Mouse (Mus musculus) v-Abl transformed pro-B cells (cell line): ENCODE data around the gene Hist1h2bf.
"Not testable (repeated sequence)": the region's sequence is repeated elsewhere in the genome, so short reads cannot be mapped to it uniquely, and the experiment has no call there.

Source experiments
- in situ Hi-C, 2 experiments: fragments of 400-800 bp; cut with MboI; formaldehyde crosslinking; loops; one replicate each; pipeline ENCODE4 v1.15.1; 2025; ENCODE audit not compliant: unreplicated experiment in 2 of 2

Hist1h2bf gene

DNA sequence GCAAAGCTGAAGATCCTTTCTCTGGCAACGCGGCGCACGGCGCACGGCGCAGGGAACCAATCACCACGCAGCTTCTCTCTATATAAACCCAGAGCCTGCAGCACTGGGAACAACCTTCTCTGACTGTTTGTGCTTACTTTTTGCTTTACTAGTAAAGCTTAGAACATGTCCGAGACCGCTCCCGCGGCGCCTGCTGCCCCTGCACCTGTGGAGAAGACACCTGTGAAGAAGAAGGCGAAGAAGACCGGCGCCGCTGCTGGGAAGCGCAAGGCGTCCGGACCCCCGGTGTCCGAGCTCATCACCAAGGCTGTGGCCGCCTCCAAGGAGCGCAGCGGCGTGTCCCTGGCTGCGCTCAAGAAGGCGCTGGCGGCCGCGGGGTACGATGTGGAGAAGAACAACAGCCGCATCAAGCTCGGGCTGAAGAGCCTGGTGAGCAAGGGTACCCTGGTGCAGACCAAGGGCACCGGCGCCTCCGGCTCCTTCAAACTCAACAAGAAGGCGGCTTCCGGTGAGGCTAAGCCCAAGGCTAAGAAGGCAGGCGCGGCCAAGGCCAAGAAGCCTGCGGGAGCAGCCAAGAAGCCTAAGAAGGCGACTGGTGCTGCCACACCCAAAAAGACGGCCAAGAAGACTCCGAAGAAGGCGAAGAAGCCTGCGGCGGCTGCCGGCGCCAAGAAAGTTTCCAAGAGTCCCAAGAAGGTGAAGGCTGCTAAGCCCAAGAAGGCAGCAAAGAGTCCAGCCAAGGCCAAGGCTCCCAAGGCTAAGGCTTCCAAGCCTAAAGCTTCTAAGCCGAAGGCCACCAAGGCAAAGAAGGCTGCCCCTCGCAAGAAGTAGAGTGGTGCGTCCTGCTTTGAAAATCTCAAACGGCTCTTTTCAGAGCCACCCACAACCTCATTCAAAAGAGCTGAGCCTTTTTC lies 18.8 kb downstream of the Hist1h2bf start:
- in situ Hi-C loops, result loop anchor here (5.0 to 25.0 kb wide), 5 partner anchors 140 to 1800 kb away; partner anchors contain the start of genes Hist1h1t (in 1 of the 2), Hist1h2ak (in 1 of the 2), Hist1h2bb (in 1 of the 2) and Hist1h2bn (in 1 of the 2)

DNA sequence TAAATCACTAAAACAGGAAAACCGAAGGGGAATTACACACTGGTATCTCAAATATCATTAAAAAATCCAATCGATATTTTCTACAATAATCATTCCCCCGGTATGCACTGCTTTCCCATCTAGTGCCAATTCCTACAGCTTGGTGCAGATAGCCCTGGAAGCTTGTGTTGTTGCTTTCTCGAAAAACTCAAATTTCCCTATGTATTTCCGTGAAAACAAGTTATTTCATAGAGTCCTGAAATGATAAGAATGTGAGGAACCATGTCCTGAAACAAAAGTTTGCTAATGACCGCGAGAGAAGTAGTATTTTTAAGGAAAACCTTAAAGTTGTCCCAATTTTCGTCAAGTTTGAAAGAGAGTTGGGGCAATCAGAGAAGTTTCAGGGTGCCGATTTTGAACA lies 19.6 kb downstream of the Hist1h2bf start:
- in situ Hi-C loops, result loop anchor here (5.0 to 25.0 kb wide), 5 partner anchors 140 to 1800 kb away; partner anchors contain the start of genes Hist1h1t (in 1 of the 2), Hist1h2ak (in 1 of the 2), Hist1h2bb (in 1 of the 2) and Hist1h2bn (in 1 of the 2)

DNA sequence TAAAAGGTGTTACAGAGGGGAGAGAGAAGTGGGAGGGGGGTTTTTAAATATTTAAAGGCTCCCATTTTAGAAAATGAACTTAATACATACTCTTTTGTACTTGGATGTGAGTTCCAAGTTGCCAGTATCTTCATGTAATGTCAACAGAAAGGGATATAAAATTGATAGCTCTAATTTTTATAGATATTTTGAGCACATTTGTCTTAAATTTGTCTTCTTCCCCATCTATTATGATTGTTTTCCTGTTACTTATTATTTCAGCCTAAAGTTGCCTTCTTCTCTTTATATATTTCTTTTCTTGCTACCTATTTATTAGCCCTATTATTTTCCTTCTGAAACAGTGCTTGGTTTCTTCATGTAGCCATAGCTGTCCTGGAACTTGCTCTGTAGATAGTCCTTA lies 21.0 kb downstream of the Hist1h2bf start, which contains the start of gene Hist1h1d:
TSS of gene Hist1h1d (plus strand) at position 301 of the 400 bp plus-strand sequence.
- in situ Hi-C loops, result loop anchor here (5.0 to 25.0 kb wide), 5 partner anchors 142 to 1798 kb away; partner anchors contain the start of genes Hist1h1t (in 1 of the 2), Hist1h2ak (in 1 of the 2), Hist1h2bb (in 1 of the 2) and Hist1h2bn (in 1 of the 2)

DNA sequence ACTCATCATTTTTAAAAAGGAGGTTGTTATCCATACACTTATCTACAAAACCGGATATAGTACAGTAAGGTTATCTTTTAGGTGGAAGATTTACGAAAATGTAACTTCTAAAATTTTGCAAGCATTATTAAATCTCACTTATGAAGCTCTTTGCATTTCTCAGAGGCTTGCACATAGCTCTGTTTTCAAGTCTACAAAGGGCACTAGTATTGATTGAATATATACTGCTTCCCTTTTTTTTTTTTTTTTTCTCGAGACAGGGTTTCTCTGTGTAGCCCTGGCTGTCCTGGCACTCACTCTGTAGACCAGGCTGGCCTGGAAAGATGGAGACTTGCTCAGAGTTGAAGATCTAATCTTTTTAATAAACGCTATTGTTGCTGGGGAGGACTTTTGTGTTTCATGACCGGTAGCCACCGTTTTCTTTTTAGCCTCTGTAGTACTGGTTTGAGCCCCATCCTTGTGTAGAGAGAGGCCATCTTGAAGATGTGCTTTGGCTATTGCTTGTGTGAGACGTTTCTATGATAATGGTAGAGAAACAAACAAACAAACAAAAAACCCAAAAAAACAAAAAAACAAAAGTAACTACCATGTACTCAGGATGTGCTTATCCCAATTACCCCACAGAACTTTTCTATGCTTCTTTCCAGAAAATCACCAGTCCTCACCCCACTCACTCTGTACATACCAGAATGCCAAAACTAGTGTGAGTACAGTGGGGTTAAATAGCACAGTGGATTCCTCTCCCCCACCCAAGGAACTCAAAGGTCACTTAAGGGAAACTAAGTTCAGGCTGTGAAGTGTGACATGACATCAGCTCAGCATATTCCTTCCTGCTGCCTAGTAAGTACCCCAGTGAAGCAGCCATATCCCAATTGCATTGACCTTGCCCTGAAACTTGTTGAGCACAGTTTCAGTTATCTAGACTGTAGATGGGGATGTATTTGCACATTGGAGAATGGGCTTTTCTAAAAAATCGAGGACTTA lies 21.8 kb downstream of the Hist1h2bf start:
- in situ Hi-C loops, result loop anchor here (5.0 to 25.0 kb wide), 5 partner anchors 143 to 1797 kb away; partner anchors contain the start of genes Hist1h1t (in 1 of the 2), Hist1h2ak (in 1 of the 2), Hist1h2bb (in 1 of the 2) and Hist1h2bn (in 1 of the 2)

DNA sequence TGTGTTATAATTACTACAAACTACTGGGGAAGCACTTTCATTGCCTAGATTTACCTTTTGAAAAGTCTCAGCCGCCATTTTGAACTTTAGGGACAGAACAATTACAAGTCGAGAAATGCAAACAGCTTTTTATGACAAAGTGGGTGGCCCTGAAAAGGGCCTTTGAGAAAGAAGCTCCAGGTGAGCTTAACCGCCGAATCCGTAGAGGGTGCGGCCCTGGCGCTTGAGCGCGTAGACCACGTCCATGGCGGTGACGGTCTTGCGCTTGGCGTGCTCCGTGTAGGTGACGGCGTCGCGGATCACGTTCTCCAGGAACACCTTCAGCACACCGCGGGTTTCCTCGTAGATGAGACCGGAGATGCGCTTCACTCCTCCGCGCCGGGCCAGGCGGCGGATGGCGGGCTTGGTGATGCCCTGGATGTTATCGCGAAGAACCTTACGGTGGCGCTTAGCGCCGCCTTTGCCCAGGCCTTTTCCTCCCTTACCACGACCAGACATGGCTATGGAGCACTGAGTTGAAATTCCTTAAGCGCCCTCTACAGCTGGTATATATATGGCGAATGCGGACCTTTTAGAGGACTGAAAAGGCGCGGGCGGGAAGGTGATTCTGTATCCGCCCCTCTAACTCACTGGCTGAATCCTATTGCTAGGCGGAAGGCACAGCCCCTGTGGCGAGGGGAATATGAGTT lies 22.7 kb downstream of the Hist1h2bf start, which contains the start of gene Hist1h4f:
TSS of gene Hist1h4f (minus strand) at position 503 of the 689 bp plus-strand sequence.
- in situ Hi-C loops, result loop anchor here (5.0 to 25.0 kb wide), 5 partner anchors 144 to 1796 kb away; partner anchors contain the start of genes Hist1h1t (in 1 of the 2), Hist1h2ak (in 1 of the 2), Hist1h2bb (in 1 of the 2) and Hist1h2bn (in 1 of the 2)

DNA sequence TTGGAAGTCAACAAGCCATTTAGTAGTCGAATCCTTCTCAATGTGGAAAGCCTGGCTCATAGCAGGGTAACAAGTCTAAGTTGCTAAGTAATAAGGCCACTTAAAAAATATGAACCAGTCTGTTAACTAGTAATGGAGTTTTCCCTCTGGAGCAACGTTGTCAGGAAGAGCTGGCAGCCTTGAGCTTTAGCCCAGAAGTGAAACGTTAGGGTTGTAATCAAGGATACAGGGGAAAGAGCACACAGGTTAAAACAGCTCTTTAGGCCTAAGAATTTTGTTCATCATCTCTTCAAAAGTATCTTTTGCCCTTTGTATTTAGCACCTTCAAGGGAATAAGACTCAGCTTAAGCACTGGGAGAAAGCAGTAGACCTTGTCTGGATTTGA lies 23.2 kb downstream of the Hist1h2bf start:
- in situ Hi-C loops, result loop anchor here (5.0 to 25.0 kb wide), 5 partner anchors 144 to 1796 kb away; partner anchors contain the start of genes Hist1h1t (in 1 of the 2), Hist1h2ak (in 1 of the 2), Hist1h2bb (in 1 of the 2) and Hist1h2bn (in 1 of the 2)

DNA sequence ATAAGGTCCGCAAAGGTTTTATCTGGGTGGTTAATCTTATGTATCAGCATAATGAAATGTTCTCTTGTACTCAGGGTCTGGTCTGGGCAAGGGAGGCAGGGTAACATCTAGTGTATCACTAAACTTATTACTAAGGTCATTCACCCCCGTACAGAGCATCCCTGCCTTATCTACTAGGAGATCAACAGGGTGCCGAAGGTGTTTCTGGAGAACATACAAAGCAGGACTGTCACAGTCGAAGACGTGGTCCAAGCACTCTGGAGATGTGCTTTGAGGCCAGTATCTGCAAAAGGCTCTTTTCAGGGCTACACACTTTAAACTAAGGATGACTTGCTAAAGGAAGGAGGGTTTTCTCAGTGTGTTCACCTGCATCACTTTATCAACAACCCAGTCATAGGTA lies 27.3 kb downstream of the Hist1h2bf start:
- in situ Hi-C loops, result no loop called here

DNA sequence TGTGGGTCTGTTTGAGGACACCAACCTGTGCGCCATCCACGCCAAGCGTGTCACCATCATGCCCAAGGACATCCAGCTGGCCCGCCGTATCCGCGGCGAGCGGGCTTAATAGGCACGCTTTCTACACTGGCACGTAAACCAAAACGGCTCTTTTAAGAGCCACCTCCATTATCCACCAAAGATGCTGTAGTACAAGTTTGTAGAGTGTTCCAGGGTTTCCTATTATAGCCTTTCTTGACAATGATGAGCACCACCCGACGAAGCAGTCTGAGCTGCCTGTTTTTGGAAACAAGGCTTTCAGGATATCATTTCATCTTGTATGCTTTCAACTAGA lies 29.2 kb downstream of the Hist1h2bf start:
- in situ Hi-C loops, result not testable (repeated sequence)

DNA sequence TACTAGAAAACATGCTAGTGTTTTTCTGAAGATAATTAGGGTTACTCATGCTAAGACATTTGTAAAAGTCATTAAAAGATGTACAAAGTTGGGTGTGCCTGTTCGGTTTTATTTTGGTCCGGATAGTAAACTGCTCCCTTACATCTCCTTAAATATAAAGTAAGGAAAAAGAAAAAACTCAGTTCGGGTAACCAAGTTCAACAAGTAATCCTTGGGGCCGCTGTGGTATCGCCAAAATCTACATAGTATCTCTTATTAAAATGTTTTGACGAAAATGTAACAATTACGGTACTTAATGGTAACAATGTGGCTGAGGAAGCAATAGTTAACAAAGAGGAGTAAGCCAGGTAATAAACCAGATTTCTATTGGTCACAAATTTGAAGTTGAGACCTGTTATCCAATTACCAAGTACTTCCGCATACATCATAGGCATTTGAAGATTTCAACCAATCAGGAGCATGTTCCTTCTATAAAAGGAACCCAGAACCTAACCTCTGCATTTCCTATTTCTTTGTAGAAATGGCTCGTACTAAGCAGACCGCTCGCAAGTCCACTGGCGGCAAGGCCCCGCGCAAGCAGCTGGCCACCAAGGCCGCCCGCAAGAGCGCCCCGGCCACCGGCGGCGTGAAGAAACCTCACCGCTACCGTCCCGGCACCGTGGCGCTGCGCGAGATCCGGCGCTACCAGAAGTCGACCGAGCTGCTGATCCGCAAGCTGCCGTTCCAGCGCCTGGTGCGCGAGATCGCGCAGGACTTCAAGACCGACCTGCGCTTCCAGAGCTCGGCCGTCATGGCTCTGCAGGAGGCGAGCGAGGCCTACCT lies 29.8 kb downstream of the Hist1h2bf start, which contains the start of gene Hist1h3f:
TSS of gene Hist1h3f (plus strand) at position 88 of the 822 bp plus-strand sequence.
- in situ Hi-C loops, result no loop called here

DNA sequence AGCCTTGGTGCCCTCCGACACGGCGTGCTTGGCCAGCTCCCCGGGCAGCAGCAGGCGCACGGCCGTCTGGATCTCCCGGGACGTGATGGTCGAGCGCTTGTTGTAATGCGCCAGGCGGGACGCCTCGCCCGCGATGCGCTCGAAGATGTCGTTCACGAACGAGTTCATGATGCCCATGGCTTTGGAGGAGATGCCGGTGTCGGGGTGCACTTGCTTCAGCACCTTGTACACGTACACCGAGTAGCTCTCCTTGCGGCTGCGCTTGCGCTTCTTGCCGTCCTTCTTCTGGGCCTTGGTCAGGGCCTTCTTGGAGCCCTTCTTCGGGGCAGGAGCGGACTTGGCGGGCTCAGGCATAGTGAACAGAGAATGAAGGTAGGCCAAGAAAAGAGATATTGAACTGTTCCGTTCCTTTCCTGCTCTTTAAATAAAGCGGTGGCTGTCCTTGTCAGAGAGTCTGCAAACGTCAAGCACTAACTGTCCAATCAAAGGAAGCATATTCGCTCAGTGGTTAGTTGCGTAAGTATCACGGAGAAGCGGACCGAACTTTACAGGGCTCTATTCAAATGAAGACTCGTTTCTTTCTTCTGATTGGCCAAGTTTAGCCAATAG lies 30.9 kb downstream of the Hist1h2bf start, which contains the start of gene Hist1h2bh:
TSS of gene Hist1h2bh (minus strand) at position 394 of the 609 bp plus-strand sequence.
- in situ Hi-C loops, result not testable (repeated sequence)

DNA sequence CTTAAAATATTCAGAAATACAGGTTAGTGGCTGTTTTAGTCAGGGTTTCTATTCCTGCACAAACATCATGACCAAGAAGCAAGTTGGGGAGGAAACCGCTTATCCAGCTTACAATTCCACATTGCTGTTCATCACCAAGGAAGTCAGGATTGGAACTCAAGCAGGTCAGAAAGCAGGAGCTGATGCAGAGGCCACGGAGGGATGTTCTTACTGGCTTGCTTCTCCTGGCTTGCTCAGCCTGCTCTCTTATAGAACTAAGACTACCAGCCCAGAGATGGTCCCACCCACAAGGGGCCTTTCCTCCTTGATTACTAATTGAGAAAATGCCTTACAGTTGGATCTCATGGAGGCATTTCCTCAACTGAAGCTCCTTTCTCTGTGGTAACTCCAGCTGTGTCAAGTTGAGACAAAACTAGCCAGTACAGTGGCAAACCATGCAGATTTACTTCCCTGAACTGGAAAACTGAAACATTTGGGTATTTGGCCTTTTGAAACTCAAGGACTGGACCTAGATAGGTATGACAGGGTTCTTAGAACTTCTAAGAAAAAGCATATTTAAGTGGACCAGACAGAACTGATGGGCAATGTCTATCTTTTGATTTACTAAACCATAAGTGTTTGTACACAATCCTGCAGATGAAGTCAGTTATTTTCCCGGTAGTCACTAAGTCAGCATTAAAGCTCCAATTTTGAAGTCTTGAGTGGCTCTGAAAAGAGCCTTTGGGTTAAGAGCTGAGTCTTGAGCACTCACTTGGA lies 31.6 kb downstream of the Hist1h2bf start:
- in situ Hi-C loops, result not testable (repeated sequence)

DNA sequence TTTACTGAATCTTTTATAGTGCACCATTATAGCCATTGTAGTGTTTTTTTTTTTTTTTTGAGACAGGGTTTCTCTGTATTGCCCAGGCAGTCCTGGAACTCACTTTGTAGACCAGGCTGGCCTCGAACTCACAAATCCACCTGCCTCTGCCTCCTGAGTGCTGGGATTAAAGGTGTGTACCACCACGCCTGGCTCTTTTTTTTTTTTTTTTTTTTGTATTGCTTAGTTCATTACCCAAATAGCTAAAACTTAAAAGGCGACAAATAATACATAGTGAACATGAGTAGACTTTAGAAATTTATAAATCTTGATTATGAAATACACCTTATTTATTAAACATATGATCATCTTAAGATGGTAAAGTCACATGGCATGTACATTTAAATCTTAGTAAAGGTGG lies 32.5 kb downstream of the Hist1h2bf start:
- in situ Hi-C loops, result no loop called here

DNA sequence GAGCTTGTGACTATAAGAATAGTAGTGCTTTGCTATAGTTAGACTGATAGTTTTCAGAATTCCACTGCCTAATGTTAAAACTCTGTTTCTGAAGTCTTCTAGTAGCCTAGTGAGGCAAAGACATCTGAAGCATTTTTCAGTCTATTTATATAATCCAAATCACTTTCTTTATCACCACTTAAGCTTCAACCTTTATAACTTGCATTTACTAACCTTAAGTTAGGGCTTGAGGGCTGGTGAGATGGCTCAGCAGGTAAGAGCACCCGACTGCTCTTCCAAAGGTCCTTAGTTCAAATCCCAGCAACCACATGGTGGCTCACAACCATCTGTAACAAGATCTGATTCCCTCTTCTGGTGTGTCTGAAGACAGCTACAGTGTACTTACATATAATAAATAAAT lies 34.2 kb downstream of the Hist1h2bf start:
- in situ Hi-C loops, result not testable (repeated sequence)

DNA sequence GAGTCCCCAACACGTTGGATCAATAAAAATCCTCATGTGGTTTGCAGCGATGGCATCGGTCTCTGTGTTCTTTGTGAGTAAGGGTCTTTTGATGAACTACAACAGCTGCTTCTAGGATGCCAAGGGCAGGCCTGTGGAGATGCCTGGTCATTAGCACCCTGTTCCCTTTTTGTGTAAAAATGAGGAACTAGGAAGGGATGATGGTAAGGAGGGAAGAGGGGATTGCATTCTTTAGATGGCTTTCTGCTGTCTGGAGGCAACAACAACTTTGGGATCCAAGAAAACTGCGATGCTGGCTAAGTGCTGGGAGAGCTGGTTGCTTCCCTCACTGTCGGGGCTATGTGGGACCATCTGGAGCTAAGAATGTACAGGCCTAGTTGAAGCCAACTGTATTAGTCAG lies 35.7 kb downstream of the Hist1h2bf start:
- in situ Hi-C loops, result no loop called here

DNA sequence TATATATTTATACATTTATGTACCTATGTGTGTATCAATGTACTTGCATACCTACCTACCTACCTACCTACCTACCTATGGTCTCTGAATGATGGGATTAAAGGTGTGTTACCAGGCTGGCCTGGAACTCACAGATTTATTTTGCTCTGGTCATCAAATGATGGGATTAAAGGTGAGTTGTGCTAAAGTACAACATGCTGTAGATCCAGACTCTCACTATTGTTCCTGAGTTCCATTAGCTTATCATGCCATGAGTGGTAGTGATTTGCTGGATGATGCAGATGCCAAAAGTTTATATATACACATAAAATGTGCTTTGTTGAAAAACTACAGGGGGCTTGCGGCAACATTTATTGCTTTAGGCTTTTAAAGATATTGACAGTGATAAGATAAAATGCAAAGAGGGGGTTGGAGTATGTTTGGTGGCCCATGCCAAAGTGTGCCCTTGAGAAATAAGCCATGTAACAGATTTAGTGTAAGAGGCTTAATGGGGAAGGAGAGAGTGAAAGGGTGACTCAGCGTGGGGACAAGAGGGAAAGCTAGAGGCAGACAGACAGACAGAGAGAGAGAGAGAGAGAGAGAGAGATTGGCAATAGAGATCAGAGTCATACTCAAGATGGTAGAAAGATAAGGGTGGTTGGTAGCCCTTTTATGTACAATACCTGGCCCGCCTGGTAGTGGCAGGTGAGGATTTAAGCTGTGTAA lies 36.8 kb downstream of the Hist1h2bf start:
- in situ Hi-C loops, result no loop called here

DNA sequence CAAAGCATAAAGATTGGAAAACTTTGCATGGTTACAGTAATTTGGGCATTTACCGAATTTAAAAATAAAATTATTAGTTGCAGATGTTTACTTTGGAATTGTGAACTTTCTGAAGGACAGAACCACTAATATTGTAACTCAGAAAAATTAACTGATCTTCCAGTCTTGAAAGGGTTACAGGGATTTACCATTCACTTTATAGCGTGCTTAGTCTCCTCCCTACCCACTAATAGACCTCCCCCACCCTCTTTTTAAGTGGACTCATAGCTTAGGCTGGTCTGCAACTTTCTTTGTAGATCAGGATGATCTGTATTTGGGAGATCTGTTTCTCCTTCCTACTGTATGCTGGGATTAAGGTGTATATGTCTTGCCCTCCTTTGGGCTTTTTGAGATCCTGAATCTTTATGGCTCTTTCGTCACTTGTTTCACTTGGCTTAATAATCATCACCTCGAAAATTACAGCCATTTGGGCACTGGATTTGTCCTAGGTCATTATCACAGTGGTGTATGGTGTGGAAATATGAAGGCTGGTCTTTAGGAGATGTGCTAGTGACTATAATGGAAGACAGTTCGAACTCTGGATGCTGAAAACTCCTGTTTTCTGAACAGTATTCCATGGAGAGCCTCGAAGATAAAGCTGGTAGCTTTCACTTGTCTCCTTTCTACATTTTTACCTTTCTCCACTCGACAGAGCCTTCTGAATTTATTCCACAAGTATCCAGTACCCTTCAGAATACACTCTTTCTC lies 37.7 kb downstream of the Hist1h2bf start:
- in situ Hi-C loops, result no loop called here
